Mouse (Mus musculus): ENCODE results near the gene Zbtb40.

Zbtb40 gene

DNA sequence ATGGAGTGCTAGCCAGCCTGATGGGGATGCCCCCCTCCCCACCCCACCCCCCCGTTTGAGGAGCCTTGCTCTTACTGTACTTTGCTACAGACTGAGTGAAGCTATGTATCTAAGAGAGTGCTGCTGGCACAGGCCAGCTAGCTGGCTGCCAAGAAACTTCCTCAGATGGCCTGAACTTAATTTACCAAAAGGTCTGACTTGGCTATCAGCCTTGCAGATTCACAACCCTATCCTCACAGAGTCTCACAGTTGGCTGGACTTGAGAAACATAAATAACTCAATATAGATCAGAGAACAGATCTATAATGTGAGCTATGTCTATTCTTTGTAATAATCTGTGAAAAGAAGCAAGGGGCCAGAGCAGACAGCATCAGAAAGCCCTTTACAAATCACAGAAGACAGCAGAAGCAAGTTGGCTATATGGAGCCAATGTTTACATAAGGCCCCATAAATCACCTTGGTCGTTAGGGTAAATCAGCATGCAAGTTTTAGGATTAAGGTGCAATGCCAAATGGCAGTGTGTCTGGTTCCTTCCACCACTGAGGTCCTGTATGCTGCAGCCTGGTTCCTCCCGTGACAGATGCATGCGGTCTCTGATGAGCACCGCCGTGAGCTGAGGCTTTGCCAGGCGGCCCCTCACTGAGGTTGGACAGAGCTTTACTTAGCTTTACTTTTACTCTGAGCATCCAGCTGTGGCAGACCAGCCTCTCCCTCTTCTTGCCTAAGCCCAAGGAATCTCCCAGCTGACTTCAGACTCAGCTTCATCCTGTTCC lies 15.3 kb downstream of the Zbtb40 start:
- DNase-seq (ENCODE audit: extremely low spot score), result no peak

DNA sequence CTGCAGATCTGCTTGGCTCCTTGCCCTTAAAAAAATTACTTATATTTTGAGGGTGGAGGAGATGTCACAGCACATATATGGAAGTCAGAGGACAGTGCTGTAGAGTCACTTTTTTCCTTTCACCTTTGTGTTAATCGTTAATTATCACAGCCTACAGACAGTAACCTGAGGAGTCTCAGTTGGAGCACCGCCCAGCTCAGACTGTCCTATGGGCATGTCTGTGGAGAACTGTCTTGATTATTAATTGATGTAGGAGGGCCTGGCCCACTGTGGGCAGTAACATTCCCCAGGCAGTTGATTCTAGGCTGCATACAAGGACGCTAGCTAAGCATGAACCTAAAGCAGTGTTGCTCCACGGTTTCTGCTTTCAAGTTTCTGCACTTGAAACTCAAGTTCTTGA lies 16.1 kb downstream of the Zbtb40 start:
- DNase-seq (ENCODE audit: extremely low spot score), result no peak

DNA sequence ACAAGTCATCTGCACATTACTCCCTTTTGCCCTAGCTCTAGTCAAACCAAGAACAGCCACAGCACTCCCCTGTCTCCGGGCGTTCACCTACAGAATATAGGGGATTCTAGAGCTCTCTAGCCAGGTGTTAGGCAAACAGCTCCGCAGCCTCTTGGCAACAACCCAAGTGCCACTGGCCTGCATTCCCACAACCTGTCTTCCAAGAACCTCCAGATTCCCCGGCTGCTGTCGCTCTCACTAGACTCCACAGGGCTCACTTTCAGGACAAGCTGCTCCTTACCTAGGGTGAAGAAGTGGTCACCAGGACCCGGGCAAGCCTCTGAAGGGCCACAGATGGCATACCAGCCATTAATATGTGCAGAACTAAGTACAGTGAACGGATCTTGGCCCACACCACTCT lies 17.3 kb downstream of the Zbtb40 start:
- DNase-seq (ENCODE audit: extremely low spot score), result no peak

- DNase-seq (ENCODE audit: extremely low spot score), result no peak
Measured at GRCm38 (mm10) chr4:137029348-137029747, 19.3 kb downstream of the Zbtb40 start.

DNA sequence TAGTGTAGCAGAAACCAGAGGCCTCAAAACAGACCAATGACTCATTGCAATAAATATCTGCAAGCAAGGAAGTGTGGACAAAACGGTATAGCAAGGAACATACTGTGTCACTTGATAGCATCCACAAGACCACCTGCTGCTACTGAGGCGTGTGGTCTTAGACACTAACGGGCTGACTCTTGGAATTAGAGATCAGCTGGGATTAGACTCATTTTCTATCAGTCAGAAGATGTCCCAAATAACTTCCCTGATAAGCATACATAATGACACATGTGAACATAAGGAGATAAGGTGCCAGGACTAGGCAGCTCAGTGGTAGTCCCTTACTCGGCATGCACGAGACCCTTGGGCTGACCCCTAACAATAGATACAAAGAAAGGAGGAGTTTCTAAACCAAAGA lies 21.6 kb downstream of the Zbtb40 start:
- no peak for DNase-seq (ENCODE audit: extremely low spot score)

DNA sequence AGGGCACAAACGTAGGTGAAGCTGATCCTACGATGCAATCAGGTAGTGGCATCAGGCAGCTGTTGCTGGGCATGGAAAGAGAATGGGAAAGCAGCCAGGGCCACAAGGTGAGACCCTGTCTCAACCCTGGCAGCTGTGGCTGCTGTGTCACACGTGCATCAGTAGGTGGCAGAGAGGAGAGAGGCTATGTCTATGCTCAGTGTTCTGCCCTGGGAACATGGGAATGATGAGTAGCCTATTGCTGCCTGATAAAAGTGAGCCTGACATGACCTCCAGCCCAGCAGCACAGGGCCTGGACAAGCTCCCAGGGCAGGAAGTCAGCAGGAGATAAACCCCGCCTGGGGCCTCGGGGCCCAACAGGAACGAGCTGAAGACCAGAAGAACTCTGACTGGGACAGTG lies 23.0 kb downstream of the Zbtb40 start:
- DNase-seq (ENCODE audit: extremely low spot score), result no peak

DNA sequence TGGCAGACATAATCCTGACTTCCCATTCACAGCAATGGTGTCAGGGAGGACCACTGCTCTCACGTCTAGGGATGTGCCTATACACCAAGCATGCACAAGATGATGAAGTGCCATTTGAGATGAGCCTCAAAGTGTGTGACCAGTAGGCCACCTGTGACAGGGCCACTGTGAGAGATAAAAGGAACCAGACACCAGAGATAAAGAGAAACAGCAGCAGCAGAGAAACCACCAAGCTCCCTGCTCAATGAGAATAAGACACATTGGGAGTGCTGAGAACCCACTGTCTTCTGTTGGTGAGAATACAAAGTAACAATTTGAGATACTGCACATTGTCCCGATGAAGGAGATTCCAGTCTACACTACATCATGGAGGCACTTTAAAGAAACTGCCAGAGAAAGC lies 23.5 kb downstream of the Zbtb40 start:
- DNase-seq (ENCODE audit: extremely low spot score), result no peak

DNA sequence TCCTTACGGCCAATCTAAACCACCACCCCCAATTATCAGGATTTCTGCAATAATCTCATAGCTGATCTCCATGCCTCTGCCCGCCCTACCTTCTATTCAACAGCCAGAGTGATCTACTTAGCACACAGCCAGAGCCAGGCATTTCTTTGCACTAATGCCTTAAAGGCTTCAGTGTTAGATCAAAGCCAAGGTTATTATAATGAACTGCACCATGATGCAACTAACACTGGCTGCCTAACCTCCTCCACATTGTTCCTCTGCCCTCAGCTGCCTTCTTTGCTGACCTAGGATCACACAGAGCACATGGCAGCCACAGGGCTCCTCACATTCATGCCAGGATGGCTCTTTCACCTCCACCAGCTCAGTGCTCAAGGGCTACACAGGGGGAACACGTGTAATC lies 28.5 kb downstream of the Zbtb40 start:
- no peak for DNase-seq (ENCODE audit: extremely low spot score)

DNA sequence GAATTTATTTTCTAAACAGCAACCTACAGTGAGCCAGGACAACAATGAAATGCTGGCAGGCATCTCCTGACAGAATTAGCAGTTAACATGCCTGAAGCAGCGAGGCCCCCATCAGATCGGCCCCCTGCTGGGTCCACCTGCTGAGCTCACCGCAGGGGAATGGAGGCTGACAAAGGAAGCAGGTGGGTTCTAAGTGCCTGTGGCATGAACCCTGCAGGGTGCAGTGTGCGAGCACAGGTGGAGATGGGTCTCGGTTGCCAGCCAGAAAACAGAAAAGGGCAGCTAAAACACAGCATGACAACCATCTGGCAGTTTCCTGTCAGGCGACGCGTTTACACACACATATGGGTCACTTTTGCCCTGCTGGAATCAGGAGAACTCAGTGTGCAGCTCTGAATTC lies 32.7 kb downstream of the Zbtb40 start:
- DNase-seq (ENCODE audit: extremely low spot score), result no peak

DNA sequence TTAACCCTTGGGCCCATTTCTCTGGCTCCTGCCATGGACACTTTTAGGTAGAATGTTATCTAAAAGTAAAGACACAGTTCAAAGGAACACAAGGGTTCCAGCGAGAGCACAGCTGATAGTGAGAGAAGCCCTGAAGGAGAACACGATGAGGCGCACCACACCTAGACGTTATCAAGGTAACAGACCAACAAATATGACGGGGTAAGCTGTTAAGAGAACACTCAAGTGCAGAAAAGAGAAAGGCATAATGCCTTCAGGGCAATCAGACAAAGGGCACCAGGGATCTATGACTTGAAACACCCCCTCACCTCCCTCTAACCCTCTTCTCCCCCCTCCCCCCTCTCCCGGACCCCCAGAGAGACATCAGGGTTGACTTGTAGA lies 33.1 kb downstream of the Zbtb40 start:
- no peak for DNase-seq (ENCODE audit: extremely low spot score)

DNA sequence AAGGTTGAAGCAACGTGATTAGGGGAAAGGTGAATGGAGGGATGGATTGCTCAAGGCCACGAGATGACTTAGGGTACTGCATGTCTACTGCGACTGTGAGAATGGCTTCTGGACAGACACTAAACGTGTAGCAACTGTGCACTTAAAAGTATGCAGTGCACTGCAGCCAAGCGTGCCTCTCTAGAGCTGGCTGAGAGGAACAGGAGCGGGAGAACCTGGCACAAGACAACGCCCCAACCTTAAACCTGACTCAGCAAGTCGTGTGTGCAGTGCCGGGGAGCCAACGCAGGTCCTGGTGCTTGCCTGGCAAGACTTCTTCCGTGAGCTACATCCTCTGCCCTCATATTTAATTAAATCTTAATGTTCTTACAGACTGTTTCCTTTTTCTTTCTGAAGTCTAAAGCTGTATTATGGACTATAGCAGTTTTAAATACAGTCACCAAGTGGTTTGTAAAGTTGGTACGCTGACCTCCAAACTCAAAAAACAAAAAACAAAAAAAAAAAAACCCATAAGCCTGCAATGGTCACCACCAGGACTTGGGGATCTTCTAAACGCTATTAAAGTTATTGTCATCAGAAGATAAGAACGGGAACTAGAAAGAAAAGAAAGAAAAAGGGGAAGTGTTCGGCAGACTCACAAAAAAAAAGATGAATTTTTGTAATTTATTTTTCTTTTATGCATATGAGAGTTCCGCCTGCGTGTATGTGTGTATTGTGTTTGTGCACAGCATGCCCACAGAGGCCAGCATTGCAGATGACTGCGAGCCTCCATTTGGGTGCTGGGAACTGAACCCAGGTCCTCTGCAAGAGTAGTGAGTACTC lies 33.7 kb downstream of the Zbtb40 start:
- no peak for DNase-seq (ENCODE audit: extremely low spot score)

DNA sequence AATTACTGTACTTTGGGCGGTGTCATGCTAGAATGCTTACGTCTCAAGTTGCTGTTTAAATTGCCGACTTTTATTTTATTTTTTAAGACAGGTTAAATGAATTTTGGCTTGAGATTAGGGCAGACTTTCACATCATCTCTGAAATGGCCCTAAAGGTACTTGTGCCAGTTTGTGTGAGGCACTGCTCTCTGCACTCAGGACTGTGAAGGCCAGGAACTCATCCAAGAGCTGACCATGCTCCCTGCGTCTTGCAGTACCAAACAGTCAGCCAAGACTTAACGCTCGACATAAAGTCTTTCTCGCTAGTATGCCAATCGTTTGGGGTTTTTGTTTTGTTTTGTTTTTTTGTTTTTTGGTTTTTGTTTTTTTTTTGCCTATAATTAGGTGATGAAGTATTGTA lies 34.5 kb downstream of the Zbtb40 start:
- no peak for DNase-seq (ENCODE audit: extremely low spot score)

DNA sequence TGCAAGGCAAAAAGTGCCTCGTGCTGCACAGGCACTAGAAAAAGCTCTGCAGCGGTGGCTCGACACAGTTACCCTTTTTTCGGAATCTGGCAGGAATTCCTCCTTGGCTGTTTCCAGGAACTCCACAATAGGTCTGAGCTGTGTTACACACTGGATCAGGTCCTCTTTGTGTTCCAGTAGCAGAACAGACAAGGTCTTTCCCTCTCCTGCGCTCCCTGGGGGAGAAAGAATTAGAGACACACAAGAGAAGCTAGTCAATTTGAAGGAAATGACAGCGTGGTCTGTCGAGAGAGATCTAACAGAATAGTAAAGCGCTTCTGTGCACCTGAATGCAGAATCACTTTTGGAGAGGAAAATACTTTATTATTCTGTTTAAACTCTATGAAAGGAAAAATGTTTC lies 41.6 kb downstream of the Zbtb40 start:
- no peak for DNase-seq (ENCODE audit: extremely low spot score)

DNA sequence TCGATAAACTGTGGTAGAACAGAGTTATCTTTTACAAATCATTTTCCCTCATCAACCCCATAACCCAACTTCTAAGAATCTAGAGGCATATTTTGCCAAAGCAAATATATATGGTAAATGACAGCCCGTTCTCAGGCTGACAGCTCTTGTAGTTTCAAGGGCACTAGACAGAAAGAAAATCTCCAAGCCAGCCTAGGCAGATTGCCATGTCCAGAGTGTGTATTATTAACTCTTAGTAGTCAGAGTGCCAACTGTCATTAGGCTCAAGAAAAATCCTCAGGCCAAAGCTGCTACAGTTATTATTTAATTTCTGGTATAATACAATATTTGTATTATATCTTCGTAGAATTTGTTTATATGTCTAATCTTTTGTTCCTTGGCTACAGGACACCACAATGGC lies 46.8 kb downstream of the Zbtb40 start:
- no peak for DNase-seq (ENCODE audit: extremely low spot score)

GRCm38 (mm10) chr4:137001020-137001419 lies 47.6 kb downstream of the Zbtb40 start:
- DNase-seq (ENCODE audit: extremely low spot score), result no peak

- no peak for DNase-seq (ENCODE audit: extremely low spot score)
Measured at GRCm38 (mm10) chr4:136998371-136998770, 50.2 kb downstream of the Zbtb40 start.

GRCm38 (mm10) chr4:136997723-136998345 lies 50.8 kb downstream of the Zbtb40 start:
- no peak for DNase-seq (ENCODE audit: extremely low spot score)

DNA sequence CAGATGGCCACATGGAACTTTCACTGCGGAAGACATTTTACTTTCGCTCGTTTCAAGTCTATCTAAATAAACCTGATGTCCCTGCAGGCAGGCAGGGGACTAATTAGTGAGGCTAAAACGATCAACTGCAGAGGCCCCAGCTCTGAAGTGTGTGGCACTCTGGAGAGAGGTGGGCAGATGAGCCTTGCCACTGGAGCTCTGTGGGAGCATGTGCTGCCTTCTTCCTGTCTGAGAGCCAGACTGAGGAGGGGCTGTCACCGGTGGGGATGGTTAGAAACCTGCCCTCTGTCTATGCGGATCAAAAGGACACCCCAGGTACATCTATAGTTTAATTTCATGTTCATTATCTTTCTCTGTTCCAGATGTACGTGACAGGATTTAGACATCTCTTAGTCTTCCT lies 51.7 kb downstream of the Zbtb40 start:
- DNase-seq (ENCODE audit: extremely low spot score), result no peak

GRCm38 (mm10) chr4:136995361-136995760 lies 53.2 kb downstream of the Zbtb40 start:
- no peak for DNase-seq (ENCODE audit: extremely low spot score)

GRCm38 (mm10) chr4:136981993-136982695 lies 66.5 kb downstream of the Zbtb40 start:
- DNase-seq (ENCODE audit: extremely low spot score), result no peak

GRCm38 (mm10) chr4:136981347-136981746 lies 67.3 kb downstream of the Zbtb40 start:
- DNase-seq (ENCODE audit: extremely low spot score), result peak; percentile 71

DNA sequence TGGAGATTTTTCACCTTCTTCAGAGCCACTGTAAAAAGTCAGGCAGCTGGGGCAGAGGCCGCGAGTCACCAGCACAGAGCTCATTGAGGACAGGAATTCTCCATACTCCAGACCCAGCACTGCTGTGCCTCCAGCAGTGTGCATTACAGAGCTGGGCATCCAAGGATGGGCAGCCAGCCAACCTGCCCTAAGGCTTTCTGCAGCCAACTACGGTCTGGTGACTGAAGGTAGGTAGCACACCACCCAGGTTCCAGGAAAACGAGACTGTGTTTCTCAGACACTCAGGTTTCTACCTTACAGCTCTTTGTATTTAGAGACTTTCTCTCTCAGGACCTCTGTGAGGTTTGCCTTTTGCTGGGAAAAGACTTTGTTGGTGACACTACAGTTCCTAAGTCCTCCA lies 67.7 kb downstream of the Zbtb40 start:
- no peak for DNase-seq (ENCODE audit: extremely low spot score)

All from embryo, embryonic 9.5 days (tissue).